Mouse (Mus musculus) heart, embryonic 10.5 days (tissue): ENCODE results near the gene Sertad3. TPM values are rescaled to one million over a fixed set of nuclear protein-coding genes. Genes with fewer than 3 reads are reported as not detected.
A peak's percentile ranks its signal among the peaks of the same experiment; 100 is the strongest.
"Not testable (repeated sequence)": the region's sequence is repeated elsewhere in the genome, so short reads cannot be mapped to it uniquely, and the experiment has no call there.

ENCODE experiments used
- DNase-seq: peaks from one replicate; pipeline ENCODE4 v3.0.0-alpha.2; 2017; ENCODE audit warnings: low spot score
- H3K27ac ChIP-seq: fragments of 300-500 bp; sonication (generic); 2 replicates; pipeline ENCODE4 v1.5.1; 2016; ENCODE audit warnings: mild to moderate bottlenecking
- H3K27me3 ChIP-seq: fragments of 300-500 bp; sonication (generic); 2 replicates; pipeline ENCODE4 v1.6.1; 2016; ENCODE audit warnings: mild to moderate bottlenecking; ENCODE audit not compliant: poor library complexity, insufficient read depth, severe bottlenecking
- H3K36me3 ChIP-seq: fragments of 300-500 bp; sonication (generic); 2 replicates; pipeline ENCODE4 v1.6.1; 2016; ENCODE audit warnings: mild to moderate bottlenecking, moderate library complexity
- H3K4me1 ChIP-seq: fragments of 300-500 bp; sonication (generic); 2 replicates; pipeline ENCODE4 v1.6.1; 2016; ENCODE audit warnings: mild to moderate bottlenecking
- H3K4me3 ChIP-seq: fragments of 300-500 bp; sonication (generic); 2 replicates; pipeline ENCODE4 v1.5.1; 2016; ENCODE audit warnings: mild to moderate bottlenecking, moderate library complexity
- H3K9me3 ChIP-seq: fragments of 300-500 bp; sonication (generic); 2 replicates; pipeline ENCODE4 v1.6.1; 2016; ENCODE audit warnings: mild to moderate bottlenecking, moderate library complexity
- WGBS: fragments of 180-500 bp; shearing (Covaris S2); methylation state at CpG from one replicate; pipeline ENCODE4 v1.1.7; 2016; 5-methylcytosine and 5-hydroxymethylcytosine counted together
- polyA plus RNA-seq: library from polyadenylated mRNA; unstranded; fragments of >200 nt; fragmentation: Nextera tagmentation; extraction: Ambion mirVana; gene quantifications from 2 replicates; pipeline ENCODE4 v1.2.1, GENCODE M21; 2016

Sertad3 gene
- polyA plus RNA-seq, 1 experiment from 2014 or later = 23.8 TPM

DNA sequence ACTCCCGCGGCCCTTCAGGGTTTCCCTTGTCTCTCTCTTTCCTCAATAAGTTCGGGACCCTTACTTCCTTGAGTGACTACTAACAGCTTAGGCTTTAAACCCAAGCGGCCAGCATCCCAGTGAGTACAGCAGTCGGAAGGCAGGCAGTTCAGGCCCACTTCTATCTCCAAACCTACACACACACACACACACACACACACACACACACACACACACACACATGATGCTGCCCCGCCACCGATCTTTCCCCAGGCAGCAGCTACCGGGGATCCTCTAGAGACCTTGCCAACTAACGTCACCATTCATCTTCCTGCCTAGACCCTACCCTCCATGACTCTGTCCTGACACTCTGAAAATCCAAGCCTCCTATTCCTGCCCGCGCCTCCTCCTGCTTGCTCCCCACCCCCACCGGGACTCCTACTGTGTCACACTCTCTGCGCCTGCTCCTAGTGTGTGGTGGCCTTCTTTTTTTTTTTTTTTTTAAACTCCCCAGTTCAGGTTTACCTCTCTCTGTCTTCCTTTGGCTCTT lies 14.2 kb downstream of the Sertad3 start:
- under 1% methylated on average over 13 of the region's 13 CpGs for WGBS
- DNase-seq = peak; percentile 87
- H3K4me1 ChIP-seq = peaks cover 51% of the 10 kb centered on the region

DNA sequence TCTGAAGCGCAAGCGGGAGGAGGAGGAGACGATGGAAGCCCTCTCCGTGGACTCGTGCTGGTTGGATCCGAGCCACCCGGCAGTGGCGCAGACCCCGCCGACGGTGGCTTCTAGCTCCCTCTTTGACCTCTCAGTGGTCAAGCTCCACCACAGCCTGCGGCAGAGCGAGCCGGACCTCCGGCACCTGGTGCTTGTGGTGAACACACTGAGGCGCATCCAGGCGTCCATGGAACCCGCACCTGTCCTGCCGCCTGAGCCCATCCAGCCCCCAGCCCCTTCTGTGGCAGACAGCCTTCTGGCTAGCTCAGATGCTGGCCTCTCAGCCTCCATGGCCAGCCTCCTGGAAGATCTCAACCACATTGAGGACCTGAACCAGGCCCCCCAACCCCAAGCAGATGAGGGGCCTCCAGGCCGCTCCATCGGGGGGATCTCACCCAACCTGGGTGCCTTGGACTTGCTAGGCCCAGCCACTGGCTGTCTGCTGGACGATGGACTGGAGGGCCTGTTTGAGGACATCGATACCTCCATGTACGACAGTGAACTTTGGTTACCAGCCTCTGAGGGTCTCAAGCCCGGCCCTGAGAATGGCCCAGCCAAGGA lies 15.8 kb downstream of the Sertad3 start:
- Histone ChIP-seq H3K4me1 (peaks cover 55% of the 10 kb centered on the region), H3K36me3 (peaks cover 14% of the 10 kb centered on the region), H3K9me3 (no peaks in the 10 kb centered on the region), H3K27ac (peak overlapping the region; percentile 93), H3K4me3 (peak overlapping the region; percentile 27), H3K27me3 (no peaks in the 10 kb centered on the region)
- peak; percentile 74 for DNase-seq
- whole genome bisulfite sequencing = 90% methylated on average over 25 of the region's 25 CpGs

More for the DNA sequence above, 14.2 kb downstream of the Sertad3 start:
- Histone ChIP-seq H3K27me3 (no peaks in the 10 kb centered on the region), H3K9me3 (no peaks in the 10 kb centered on the region), H3K4me3 (peak overlapping the region; percentile 81), H3K36me3 (peaks cover 14% of the 10 kb centered on the region), H3K27ac (peak overlapping the region; percentile 97)

DNA sequence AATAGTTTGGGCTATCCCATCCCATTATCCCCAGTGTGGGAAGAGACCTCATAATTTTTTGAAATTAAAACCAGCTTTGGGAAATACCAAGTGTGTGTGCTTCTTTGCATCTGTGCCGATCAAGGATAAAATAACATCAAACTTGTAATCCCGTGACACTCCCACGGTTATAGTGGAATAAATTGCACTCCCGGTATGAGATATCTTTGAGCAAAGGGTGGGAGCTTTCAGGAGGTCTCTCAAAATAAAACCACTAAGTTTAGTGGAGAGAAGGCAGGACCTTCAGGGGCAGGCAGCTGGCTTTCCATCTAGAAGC lies 16.6 kb downstream of the Sertad3 start:
- Histone ChIP-seq H3K4me3 (peak overlapping the region; percentile 56), H3K4me1 (peaks cover 55% of the 10 kb centered on the region), H3K27ac (peak overlapping the region; percentile 93), H3K36me3 (peaks cover 14% of the 10 kb centered on the region), H3K27me3 (no peaks in the 10 kb centered on the region), H3K9me3 (no peaks in the 10 kb centered on the region)
- no peak for DNase-seq
- WGBS = 35% methylated on average over 4 of the region's 4 CpGs

DNA sequence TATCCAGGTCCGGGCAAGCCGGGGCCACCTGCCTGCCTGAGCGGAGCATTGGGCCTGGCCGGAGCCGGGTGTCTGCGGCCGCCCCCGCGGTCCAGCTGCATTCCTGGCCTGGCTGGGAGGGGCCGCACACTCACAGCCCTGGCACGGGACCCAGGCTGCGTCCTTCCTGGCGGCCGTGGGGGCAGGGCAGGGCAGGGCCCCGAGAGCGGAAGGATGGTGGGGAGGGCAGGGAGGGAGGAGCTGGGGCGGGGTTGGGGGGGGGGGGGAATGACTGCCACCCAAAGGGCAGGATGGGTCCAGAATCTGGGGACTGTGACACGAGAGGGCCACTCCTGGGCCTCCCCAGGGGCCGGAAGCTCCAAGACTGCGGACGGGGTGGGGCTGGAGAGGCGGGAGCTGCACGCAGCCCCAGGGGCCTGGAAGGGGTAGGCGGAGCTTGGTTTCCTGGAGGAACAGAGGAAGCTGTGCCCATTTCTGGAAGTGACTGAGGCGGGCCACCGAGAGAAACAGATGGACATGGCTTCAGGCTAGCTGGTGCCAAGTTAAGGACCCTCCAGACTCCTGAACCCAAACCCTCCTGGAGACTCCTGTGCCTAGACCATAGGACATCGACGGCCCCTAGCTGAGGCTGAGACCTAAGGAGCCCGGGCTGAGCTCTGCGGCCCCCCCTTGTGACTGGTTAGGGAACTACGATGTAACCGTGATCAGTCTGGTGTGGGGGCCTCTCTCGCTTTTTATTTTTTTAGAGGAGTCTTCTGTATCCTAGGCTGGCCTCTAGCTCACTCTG lies 17.2 kb downstream of the Sertad3 start:
- no peaks in the 10 kb centered on the region for H3K27me3 ChIP-seq

DNA sequence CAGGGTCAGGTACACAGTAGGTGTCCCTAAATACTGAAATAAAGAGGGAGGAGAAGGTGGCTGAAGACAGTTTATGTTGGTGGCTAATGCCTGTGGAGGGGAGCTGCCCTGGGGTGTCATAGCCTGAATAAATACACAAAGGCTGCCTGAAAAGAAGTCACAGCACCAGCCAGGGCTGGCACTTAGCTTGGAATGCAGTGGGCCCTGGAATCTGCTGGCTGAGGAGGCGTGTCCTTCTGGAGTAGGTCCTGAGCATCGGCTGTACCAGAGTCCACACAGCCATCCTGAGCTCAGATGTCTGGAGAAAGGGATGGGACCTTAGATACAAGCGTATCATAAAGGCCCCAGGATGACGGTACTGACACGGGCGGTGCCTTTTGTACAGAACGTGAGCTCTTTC lies 18.3 kb downstream of the Sertad3 start:
- H3K9me3 ChIP-seq = no peaks in the 10 kb centered on the region
- WGBS = 57% methylated on average over 7 of the region's 7 CpGs
- peak overlapping the region; percentile 93 for H3K27ac ChIP-seq
- H3K27me3 ChIP-seq = no peaks in the 10 kb centered on the region
- peaks cover 57% of the 10 kb centered on the region for H3K4me1 ChIP-seq
- no peak overlapping the region for H3K4me3 ChIP-seq
- H3K36me3 ChIP-seq = peaks cover 14% of the 10 kb centered on the region
- DNase-seq = no peak

More for the DNA sequence above, 17.2 kb downstream of the Sertad3 start:
- H3K9me3 ChIP-seq = no peaks in the 10 kb centered on the region
- peaks cover 14% of the 10 kb centered on the region for H3K36me3 ChIP-seq
- peaks cover 52% of the 10 kb centered on the region for H3K4me1 ChIP-seq
- DNase-seq = peak; percentile 97
- H3K4me3 ChIP-seq = peak overlapping the region; percentile 56
- H3K27ac ChIP-seq = peak overlapping the region; percentile 93
- under 1% methylated on average over 33 of the region's 33 CpGs for WGBS

DNA sequence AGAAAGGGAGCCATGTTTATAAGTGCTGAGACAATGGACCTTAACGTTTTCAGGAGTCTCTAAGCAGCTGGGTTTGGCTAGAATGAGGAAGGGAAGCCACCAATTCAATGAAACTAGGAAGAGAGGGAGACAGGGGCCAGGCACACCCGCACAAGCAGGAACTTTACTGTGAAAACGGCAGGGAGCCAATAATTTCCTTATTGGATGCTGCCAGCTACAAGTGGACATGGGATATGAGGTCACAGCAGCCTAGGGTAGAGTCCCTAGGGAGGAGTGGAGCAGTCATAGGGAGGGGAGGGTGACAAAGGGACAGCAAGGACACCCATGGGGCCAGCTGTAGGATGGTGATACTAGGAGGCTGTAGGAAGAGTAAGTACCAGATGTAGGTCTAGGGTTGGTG lies 19.5 kb downstream of the Sertad3 start:
- no peak overlapping the region for H3K4me3 ChIP-seq
- 72% methylated on average over 3 of the region's 3 CpGs for WGBS
- H3K36me3 ChIP-seq = peaks cover 14% of the 10 kb centered on the region
- no peaks in the 10 kb centered on the region for H3K27me3 ChIP-seq
- H3K4me1 ChIP-seq = peaks cover 62% of the 10 kb centered on the region
- DNase-seq = no peak
- H3K27ac ChIP-seq = peak overlapping the region; percentile 42; the same call in 1 of the 2 replicates
- H3K9me3 ChIP-seq = no peaks in the 10 kb centered on the region

DNA sequence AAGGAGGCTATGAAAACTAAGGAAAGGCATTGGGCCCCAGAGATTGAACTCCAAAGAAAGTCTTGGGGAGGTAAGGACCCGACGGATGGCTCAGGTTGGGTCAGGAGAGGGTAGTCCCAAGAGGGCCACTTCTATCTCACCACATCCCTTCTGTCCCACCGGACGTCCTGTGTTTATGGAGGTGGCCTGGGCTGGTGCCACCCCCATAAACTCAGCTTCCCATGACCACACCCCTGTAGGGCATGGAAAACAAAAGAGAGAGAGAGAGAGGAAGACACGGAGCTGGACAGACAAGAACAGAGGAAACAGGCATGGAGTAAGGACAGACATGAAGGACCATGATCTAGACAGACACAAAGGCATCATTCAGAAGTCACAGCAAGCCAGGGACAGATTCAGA lies 19.9 kb downstream of the Sertad3 start:
- Histone ChIP-seq H3K4me1 (peaks cover 58% of the 10 kb centered on the region), H3K27me3 (no peaks in the 10 kb centered on the region), H3K9me3 (no peaks in the 10 kb centered on the region), H3K4me3 (no peak overlapping the region), H3K27ac (peak overlapping the region; percentile 42), H3K36me3 (peaks cover 14% of the 10 kb centered on the region)
- WGBS = 85% methylated on average over 5 of the region's 5 CpGs
- no peak for DNase-seq

DNA sequence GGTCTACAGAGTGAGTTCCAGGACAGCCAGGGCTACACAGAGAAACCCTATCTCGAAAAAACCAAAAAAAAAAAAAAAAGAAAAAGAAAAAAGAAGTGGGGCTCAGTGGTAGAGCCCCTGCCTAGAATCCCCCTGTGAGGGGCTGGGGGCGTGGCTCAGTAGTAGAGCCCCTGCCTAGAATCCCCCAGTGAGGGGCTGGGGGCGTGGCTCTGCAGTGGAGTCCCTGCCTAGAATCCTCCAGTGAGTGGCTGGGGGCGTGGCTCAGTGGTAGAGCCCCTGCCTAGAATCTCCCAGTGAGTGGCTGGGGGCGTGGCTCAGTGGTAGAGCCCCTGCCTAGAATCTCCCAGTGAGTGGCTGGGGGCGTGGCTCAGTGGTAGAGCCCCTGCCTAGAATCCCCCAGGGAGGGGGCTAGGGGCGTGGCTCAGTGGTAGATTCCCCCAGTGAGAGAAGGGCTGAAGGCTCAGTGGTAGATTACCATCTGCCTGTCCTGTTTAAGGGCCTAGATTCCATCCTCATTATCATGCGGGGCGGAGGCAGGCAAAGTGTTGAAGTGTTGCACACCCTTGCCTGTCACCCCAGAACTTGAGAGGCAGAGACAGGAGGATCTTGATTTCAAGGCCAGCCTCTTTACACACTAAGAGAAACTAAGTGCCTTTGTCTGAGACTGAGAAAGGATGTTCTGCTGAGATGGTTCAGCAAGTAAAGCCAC lies 21.2 kb downstream of the Sertad3 start:
- WGBS = 85% methylated on average over 9 of the region's 9 CpGs
- not testable (repeated sequence) for H3K9me3 ChIP-seq, H3K27me3 ChIP-seq, DNase-seq, H3K36me3 ChIP-seq, H3K27ac ChIP-seq, H3K4me3 ChIP-seq
- H3K4me1 ChIP-seq = peaks cover 49% of the 10 kb centered on the region

DNA sequence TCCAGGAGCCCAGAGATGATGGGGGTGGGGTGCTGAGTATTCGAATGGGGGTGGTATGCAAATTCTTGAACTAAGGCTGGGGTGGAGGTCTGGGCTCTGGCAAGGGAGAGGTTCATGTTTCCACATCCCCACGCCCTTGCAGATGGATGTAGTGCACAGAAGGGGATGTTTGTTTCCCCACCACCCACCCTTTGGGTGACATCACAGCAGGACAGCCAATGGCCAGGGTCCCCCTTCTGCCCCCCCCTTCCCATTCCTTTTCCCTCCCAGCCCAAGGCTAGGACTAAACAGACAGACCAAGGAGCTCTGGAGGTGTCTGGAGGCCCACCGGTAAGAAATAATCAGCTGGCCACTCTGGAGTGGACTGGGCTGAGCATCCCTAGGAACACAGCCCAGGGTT lies 25.5 kb downstream of the Sertad3 start, which contains the start of gene Prx:
Prx (plus strand) TSS at position 289 of the 400 bp plus-strand sequence.
- Histone ChIP-seq H3K27ac (no peak within 1 kb of the TSS; the same call in 1 of the 2 replicates), H3K4me1 (peaks cover 29% of the 10 kb centered on the region), H3K36me3 (no peaks in the 10 kb centered on the region), H3K9me3 (no peaks in the 10 kb centered on the region), H3K4me3 (no peak within 1 kb of the TSS), H3K27me3 (no peaks in the 10 kb centered on the region)
- 63% methylated on average over 3 of the region's 3 CpGs for WGBS
- DNase-seq = no peak

DNA sequence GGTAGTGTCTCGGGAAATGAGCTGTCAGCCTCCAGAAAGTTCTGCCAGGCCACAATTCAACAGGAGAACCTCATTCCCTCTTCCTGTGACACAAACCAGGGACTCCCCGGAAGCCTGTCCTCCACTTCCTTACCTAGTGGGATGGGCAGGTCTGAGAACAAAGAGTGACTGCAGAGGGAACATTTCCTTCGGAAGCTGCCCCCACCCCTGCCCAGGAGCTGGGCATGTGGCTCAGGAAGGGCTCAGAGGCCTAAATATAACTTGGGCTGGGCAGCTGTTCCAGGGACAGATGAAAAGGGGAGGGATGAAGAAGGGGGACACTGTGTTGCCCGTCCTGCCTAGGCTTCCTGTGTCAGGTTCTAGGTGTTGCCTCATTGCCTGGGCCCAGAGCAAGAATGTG lies 28.1 kb downstream of the Sertad3 start:
- peaks cover 40% of the 10 kb centered on the region for H3K4me1 ChIP-seq
- no peaks in the 10 kb centered on the region for H3K36me3 ChIP-seq
- WGBS = 41% methylated on average over 4 of the region's 4 CpGs
- H3K9me3 ChIP-seq = no peaks in the 10 kb centered on the region
- no peaks in the 10 kb centered on the region for H3K27me3 ChIP-seq
- H3K4me3 ChIP-seq = no peak overlapping the region
- peak overlapping the region; percentile 62 for H3K27ac ChIP-seq
- DNase-seq = no peak

DNA sequence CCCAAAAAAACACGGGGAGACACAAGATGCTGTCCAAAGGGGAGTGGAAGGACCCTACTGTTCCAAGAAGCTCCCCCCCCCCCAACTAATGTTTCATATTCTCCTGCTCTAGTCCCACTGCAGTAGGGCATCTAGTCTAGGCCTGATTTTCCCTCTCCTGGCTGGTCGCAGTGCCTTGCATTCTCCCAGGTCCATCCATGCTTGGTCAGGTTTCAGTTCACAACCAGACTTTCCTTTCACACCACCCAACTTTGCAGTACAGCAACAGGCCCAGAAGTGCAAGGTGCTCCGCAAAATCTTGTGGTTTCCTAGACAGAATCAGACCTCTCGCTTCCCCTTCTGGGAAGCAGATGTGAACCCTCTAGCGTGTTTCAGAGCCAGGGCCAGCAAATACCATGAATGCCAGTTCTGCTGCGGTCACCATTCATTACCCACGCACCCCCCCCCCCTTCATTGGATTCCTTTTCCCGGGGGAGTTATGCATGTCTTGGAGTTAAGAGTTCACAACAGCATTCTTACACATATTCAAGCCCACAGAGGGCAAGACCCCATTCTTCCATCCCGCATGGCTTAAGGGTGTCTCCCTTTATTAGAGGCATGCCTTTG lies 33.3 kb downstream of the Sertad3 start:
- Histone ChIP-seq H3K27ac (peak overlapping the region; percentile 95), H3K4me1 (peaks cover 31% of the 10 kb centered on the region), H3K9me3 (no peaks in the 10 kb centered on the region), H3K27me3 (no peaks in the 10 kb centered on the region), H3K4me3 (peak overlapping the region; percentile 71), H3K36me3 (no peaks in the 10 kb centered on the region)
- WGBS = 44% methylated on average over 9 of the region's 9 CpGs
- no peak for DNase-seq

DNA sequence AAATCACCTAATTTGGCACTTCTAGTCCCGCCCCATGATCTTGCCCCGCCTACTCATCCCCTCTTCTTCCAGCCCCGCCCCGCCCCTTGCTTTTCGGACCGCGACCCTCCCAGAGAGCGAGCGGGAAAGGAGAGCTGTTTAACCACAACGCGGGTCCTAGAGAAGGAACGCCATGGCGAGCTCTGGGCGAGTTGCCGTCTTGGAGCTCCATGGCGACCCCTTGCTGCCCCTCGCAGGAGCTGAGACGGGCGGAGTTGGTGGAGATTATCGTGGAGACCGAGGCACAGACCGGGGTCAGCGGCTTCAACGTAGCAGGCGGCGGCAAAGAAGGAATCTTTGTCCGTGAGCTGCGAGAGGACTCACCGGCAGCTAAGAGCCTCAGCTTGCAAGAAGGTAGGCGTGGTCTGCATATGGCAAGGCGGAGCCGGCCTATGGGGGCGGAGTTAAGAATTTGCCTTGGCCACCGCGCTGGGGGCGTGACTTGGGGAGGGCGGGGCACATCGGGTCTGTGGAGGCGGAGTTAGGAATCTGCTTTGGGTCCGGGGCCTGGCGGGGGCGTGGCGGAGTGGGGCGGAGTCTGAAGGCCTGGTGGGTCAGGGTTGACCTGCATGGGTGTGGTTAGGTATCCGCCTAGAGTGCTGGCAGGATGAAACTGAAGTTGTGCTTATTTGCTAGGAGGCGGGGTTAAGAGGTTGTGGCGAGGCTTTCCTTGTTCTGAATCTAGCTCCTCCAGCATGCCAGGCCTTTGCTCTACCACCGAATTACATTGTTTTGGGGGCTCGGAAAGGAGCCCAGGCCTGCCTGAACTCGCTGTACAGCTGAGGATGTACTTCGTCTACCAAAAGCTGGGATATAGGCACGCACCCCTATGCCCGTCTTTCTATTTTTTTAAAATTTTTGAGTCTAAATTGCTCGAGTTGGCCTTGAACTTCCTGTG lies 34.4 kb downstream of the Sertad3 start:
- peaks cover 28% of the 10 kb centered on the region for H3K4me1 ChIP-seq
- no peaks in the 10 kb centered on the region for H3K36me3 ChIP-seq
- 1% methylated on average over 54 of the region's 54 CpGs for WGBS
- no peaks in the 10 kb centered on the region for H3K9me3 ChIP-seq
- peak overlapping the region; percentile 71 for H3K4me3 ChIP-seq
- peak overlapping the region; percentile 95 for H3K27ac ChIP-seq
- H3K27me3 ChIP-seq = no peaks in the 10 kb centered on the region
- DNase-seq = peak; percentile 100
